Mouse (Mus musculus): Measurements from ENCODE around the gene Esrrb. TPM values are rescaled to one million over a fixed set of nuclear protein-coding genes. Genes with fewer than 3 reads are reported as not detected.

Esrrb gene
- 4.8 and 7.2 TPM in 2 replicates for polyA plus RNA-seq (2015; fragmentation: Nextera tagmentation; extraction: Ambion mirVana)

DNA sequence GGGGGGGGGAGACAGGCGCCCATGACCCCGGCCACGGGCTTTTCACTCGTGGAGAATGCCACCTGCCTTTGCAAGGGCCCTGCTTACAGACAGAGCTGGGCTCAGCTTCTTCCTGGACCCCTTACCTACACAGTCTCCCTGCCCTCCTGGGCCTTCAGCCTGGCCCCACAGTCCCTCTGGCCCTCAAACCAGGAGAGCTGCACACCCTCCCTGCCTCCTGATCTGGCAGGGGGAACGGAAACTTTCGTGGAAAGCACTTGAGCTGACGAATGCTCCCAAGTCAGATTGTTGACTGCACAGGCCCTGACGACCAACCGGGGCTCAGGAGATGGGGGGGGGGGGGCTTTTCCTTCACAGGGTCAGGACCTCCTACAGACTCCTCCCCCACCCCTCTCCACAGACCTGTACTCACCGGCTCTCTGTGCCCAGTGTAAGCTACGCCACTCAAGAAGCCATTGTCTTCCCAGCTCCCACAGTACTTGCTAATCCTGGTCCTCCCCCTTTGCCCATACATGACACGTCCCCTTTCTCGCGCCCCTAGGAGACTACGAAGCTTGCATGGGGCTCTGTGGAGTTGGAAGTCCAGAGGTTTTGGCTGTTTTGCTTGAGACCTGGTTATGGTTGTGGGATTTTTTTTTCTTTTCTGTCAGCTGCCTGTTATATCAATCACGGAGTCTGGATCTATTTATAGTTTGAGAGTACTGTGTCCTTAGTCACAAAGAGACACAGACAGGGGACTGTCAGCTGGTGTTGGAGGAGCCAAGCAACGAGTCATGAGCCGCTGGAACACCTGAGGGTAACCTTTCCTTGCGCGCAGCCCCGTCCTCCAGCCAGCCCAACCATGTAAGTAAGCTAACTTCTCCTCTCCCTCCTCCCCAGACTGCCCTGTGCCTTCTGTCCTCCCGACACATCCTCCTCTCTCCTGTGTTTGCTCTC lies at the start of gene Esrrb:
TSS of gene Esrrb (plus strand) at position 422 of the 936 bp plus-strand sequence.
- Histone ChIP-seq H3K4me3 (no peak within 1 kb of the TSS), H3K4me2 (no peak within 1 kb of the TSS), H3K9ac (no peak within 1 kb of the TSS), H3K27me3 (peaks cover 2% of the 10 kb centered on the region; the same call in 1 of the 2 replicates), H3K27ac (replicated peaks) (no peak within 1 kb of the TSS), H3K4me1 (replicated peaks) (peaks cover 35% of the 10 kb centered on the region), H3K9me3 (no peaks in the 10 kb centered on the region), H3K36me3 (no peaks in the 10 kb centered on the region)
- no peak; the same call in 1 of the 2 replicates for ATAC-seq (ENCODE audit: low FRiP score, low read depth)
- 36% methylated on average over 22 of the region's 22 CpGs for WGBS

DNA sequence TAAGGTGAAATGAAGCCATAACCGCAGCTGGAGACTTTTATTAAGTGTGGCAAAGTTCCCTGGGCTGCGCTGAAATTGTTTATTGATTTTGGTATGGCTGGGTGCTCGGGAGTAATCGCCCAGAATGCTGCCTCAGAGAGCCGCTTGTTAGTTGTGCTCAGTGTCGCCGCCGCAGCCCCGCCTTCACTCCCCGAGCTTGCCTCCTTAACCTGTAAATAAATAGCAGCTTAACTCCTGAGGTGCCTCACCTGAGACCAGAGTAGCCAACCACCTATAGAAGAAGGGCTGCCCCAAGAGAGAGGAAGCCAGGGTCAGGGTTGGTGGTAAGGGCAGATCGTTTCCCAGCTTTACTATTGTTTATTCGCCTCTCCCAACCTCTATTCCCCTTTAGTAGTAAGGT lies 40.3 kb upstream of the Esrrb start:
- no peak overlapping the region for H3K4me3 ChIP-seq
- H3K36me3 ChIP-seq, result no peaks in the 10 kb centered on the region
- no peak overlapping the region for H3K9ac ChIP-seq
- H3K9me3 ChIP-seq, result no peaks in the 10 kb centered on the region
- H3K4me2 ChIP-seq, result no peak overlapping the region
- H3K27ac ChIP-seq (replicated peaks), result no peak overlapping the region
- 13% methylated on average over 12 of the region's 12 CpGs for WGBS
- H3K27me3 ChIP-seq, result no peaks in the 10 kb centered on the region
- no peak for ATAC-seq (ENCODE audit: low FRiP score, low read depth)
- H3K4me1 ChIP-seq (replicated peaks), result no peaks in the 10 kb centered on the region

DNA sequence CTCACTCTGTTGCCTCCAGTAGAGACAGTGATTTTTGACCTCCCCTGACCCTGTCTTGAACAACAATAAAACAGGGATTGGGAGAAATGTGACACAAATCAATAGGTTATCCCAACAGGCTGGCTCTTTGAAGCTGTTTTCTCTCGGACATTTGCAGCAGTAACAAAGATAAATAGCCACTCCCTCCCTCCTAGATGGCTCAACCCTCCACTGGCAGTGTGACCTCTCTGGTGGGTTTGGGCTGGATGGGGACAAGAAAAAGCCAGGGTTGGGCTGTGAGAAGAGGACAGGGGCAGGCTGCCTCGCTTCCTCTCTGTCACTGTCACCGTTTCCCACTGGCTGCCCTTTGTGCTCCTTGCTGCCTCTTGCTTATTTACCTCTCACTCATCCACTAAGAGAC lies 36.6 kb upstream of the Esrrb start:
- 13% methylated on average over 3 of the region's 3 CpGs for WGBS
- Histone ChIP-seq H3K27me3 (no peaks in the 10 kb centered on the region), H3K4me3 (no peak overlapping the region)

GRCm38 (mm10) chr12:86329813-86330212 lies 31.1 kb upstream of the Esrrb start:
- ATAC-seq (ENCODE audit: low FRiP score, low read depth), result no peak
- no peaks in the 10 kb centered on the region for H3K9me3 ChIP-seq
- peaks cover 15% of the 10 kb centered on the region for H3K4me1 ChIP-seq (replicated peaks)

More for the DNA sequence above, 36.6 kb upstream of the Esrrb start:
- H3K9ac ChIP-seq, result no peak overlapping the region
- H3K4me2 ChIP-seq, result no peak overlapping the region
- H3K9me3 ChIP-seq, result no peaks in the 10 kb centered on the region
- H3K4me1 ChIP-seq (replicated peaks), result peaks cover 3% of the 10 kb centered on the region; the same call in 1 of the 2 replicates
- ATAC-seq (ENCODE audit: low FRiP score, low read depth), result no peak
- H3K27ac ChIP-seq (replicated peaks), result no peak overlapping the region
- no peaks in the 10 kb centered on the region for H3K36me3 ChIP-seq

DNA sequence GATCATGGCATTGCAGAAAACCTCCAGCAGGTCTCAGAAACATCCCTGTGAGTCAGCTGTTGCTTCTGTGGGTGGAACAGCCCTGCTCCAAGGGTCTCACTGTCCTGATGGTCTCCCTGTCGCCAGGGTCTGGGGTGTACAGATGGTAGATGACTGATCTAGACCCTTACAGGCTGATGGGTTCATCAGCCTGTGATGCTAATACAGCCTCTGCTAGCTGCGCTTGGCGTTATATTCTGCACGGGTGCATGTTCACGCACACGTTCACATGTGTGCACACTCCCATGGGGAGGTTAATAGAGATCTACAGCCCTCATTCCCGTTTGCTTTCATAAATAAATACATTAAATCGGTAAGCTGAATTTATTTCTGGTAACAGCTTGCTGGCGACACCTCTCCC lies 30.2 kb upstream of the Esrrb start:
- H3K36me3 ChIP-seq, result no peaks in the 10 kb centered on the region
- H3K27ac ChIP-seq (replicated peaks), result no peak overlapping the region
- WGBS, result 53% methylated on average over 9 of the region's 9 CpGs
- peaks cover 15% of the 10 kb centered on the region for H3K4me1 ChIP-seq (replicated peaks)
- ATAC-seq (ENCODE audit: low FRiP score, low read depth), result peak; percentile 24; the same call in 1 of the 2 replicates
- no peak overlapping the region for H3K9ac ChIP-seq
- H3K4me3 ChIP-seq, result no peak overlapping the region
- H3K9me3 ChIP-seq, result no peaks in the 10 kb centered on the region
- H3K27me3 ChIP-seq, result no peaks in the 10 kb centered on the region
- H3K4me2 ChIP-seq, result 0 out of 2 replicates have a peak overlapping the region, but pooled peaks have one; percentile 11

More at GRCm38 (mm10) chr12:86329813-86330212, 31.1 kb upstream of the Esrrb start:
- 64% methylated on average over 4 of the region's 4 CpGs for WGBS
- Histone ChIP-seq H3K27me3 (no peaks in the 10 kb centered on the region), H3K9ac (no peak overlapping the region), H3K36me3 (no peaks in the 10 kb centered on the region), H3K4me3 (no peak overlapping the region), H3K4me2 (no peak overlapping the region), H3K27ac (replicated peaks) (no peak overlapping the region)

DNA sequence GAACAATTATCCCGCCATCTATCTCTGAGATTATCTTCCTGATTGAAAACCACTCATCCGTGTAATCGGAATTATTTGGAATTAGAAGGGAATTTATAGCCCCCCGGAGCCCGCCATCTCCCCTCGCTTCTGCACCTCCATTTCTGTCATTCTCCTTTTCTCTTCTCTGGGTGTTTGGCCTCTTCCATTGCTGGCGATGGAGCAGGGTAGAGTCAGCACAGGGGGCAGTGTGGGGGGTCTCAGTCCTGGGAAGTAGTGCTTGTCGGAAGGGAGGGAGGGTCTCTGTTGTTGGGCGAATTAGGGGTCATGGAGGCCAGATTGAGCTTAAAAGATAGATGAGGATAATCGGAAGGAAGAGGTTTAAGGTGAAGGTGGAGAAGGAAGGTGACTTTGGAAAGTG lies 29.7 kb upstream of the Esrrb start:
- H3K36me3 ChIP-seq, result no peaks in the 10 kb centered on the region
- 0 out of 2 replicates have a peak overlapping the region, but pooled peaks have one; percentile 11 for H3K4me2 ChIP-seq
- no peak overlapping the region for H3K4me3 ChIP-seq
- no peak overlapping the region for H3K27ac ChIP-seq (replicated peaks)
- 46% methylated on average over 10 of the region's 10 CpGs for WGBS
- peaks cover 15% of the 10 kb centered on the region for H3K4me1 ChIP-seq (replicated peaks)
- no peaks in the 10 kb centered on the region for H3K27me3 ChIP-seq
- H3K9me3 ChIP-seq, result no peaks in the 10 kb centered on the region
- ATAC-seq (ENCODE audit: low FRiP score, low read depth), result no peak
- no peak overlapping the region for H3K9ac ChIP-seq

DNA sequence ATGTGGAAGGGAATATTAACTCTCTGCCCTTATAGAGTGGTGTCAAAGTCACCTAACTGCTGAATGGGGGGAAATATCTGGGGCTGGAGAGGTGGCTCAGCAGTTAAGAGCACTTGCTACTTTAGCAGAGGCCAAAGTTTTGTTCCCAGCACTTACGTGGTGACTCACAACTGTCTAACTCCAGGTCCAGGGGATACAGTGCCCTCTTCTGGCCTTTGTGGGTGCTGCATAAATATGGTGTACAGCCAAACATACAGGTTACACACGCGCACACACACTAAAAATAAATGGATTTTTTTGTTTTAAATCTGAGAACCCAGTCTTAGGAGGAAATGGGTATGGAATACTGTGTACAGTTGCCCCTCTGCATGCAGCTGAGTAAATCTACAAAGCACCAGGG lies 24.7 kb upstream of the Esrrb start:
- Histone ChIP-seq H3K27ac (replicated peaks) (0 out of 2 replicates have a peak overlapping the region, but pooled peaks have one; percentile 24), H3K4me3 (no peak overlapping the region), H3K27me3 (peaks cover 3% of the 10 kb centered on the region; the same call in 1 of the 2 replicates), H3K9ac (no peak overlapping the region), H3K36me3 (no peaks in the 10 kb centered on the region), H3K9me3 (no peaks in the 10 kb centered on the region), H3K4me2 (no peak overlapping the region), H3K4me1 (replicated peaks) (peaks cover 9% of the 10 kb centered on the region)
- no peak for ATAC-seq (ENCODE audit: low FRiP score, low read depth)
- WGBS, result 95% methylated on average over 3 of the region's 3 CpGs

DNA sequence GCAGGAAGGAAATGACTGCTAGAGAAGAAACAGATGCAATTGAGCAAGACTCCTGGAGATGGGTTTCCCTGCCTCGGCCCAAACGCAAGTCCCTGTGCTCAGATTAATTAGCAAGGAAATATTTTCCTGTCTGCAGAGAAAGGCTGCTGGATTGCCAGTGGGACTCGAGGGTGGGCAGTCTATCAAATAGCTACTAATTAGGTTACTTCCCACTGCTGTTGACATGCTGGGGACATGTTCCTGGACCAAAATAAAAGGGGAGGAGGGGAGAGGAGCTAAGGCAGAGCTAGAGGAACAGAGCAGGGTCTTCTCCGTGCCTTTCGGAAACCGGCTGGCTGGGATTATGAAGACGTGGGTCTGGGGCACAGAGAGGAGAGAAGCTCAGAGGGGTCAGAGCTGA lies 24.0 kb upstream of the Esrrb start:
- H3K4me3 ChIP-seq, result no peak overlapping the region
- no peak overlapping the region for H3K9ac ChIP-seq
- peaks cover 3% of the 10 kb centered on the region; the same call in 1 of the 2 replicates for H3K27me3 ChIP-seq
- H3K4me2 ChIP-seq, result no peak overlapping the region
- H3K36me3 ChIP-seq, result no peaks in the 10 kb centered on the region
- 36% methylated on average over 7 of the region's 7 CpGs for WGBS
- H3K4me1 ChIP-seq (replicated peaks), result peaks cover 12% of the 10 kb centered on the region
- no peaks in the 10 kb centered on the region for H3K9me3 ChIP-seq
- ATAC-seq (ENCODE audit: low FRiP score, low read depth), result no peak
- peak overlapping the region; percentile 24; the same call in 1 of the 2 replicates for H3K27ac ChIP-seq (replicated peaks)

DNA sequence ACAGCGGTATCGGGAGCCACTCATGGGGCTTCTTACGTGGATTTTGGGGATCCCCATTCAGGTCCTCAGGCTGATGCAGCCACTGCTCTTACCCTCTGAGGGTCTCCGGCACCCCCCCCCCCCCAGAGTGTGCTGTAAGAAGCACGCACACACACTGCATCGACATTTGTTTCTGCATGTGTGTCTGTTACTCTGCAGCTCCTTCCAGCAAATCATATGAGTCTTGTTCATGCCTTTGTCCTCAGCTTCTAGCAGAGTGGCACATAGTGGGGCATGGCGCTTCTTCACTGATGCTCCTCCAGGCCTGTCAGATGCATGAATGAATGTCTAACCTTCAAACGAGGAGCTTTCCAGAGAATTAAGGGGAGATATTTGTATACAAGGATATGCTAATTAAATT lies 11.4 kb upstream of the Esrrb start:
- H3K27me3 ChIP-seq, result 0 out of 2 replicates have a peak, but pooled peaks cover 3% of the 10 kb centered on the region
- H3K9ac ChIP-seq, result no peak overlapping the region
- H3K4me3 ChIP-seq, result no peak overlapping the region
- no peak overlapping the region for H3K27ac ChIP-seq (replicated peaks)
- ATAC-seq (ENCODE audit: low FRiP score, low read depth), result peak; percentile 15; the same call in 1 of the 2 replicates
- peaks cover 10% of the 10 kb centered on the region for H3K4me1 ChIP-seq (replicated peaks)
- H3K36me3 ChIP-seq, result no peaks in the 10 kb centered on the region
- WGBS, result 61% methylated on average over 8 of the region's 8 CpGs
- H3K4me2 ChIP-seq, result no peak overlapping the region
- H3K9me3 ChIP-seq, result no peaks in the 10 kb centered on the region

- Histone ChIP-seq H3K9ac (no peak overlapping the region), H3K27me3 (peaks cover 2% of the 10 kb centered on the region; the same call in 1 of the 2 replicates), H3K4me2 (no peak overlapping the region), H3K27ac (replicated peaks) (no peak overlapping the region), H3K9me3 (no peaks in the 10 kb centered on the region), H3K4me3 (no peak overlapping the region), H3K36me3 (no peaks in the 10 kb centered on the region), H3K4me1 (replicated peaks) (peaks cover 23% of the 10 kb centered on the region)
- WGBS, result 46% methylated on average over 6 of the region's 6 CpGs
- no peak for ATAC-seq (ENCODE audit: low FRiP score, low read depth)
Observed at GRCm38 (mm10) chr12:86359406-86359805, 1.5 kb upstream of the Esrrb start.

DNA sequence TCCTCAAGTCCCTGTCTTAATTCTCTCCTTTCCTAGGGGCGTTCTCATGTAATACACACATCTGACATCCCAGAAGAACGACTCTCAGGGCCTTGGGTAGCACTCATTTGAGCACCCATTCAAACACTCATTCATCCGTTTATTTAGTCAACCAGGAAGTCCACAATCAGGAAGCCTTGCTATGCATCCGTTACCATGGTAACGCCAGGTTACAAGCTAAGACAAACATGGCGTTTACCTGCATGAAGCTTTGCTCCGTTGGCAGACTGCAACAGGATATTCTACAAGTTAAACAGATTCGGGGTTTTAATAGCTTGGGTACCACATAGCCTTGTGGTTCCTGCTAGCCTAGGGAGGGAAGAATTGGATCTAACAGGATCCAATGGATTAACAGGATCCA lies 1.0 kb upstream of the Esrrb start:
- ATAC-seq (ENCODE audit: low FRiP score, low read depth), result no peak
- Histone ChIP-seq H3K27me3 (peaks cover 2% of the 10 kb centered on the region; the same call in 1 of the 2 replicates), H3K27ac (replicated peaks) (no peak overlapping the region), H3K4me2 (no peak overlapping the region), H3K36me3 (no peaks in the 10 kb centered on the region), H3K9ac (no peak overlapping the region), H3K4me1 (replicated peaks) (peaks cover 28% of the 10 kb centered on the region), H3K4me3 (no peak overlapping the region), H3K9me3 (no peaks in the 10 kb centered on the region)
- 80% methylated on average over 8 of the region's 8 CpGs for WGBS

DNA sequence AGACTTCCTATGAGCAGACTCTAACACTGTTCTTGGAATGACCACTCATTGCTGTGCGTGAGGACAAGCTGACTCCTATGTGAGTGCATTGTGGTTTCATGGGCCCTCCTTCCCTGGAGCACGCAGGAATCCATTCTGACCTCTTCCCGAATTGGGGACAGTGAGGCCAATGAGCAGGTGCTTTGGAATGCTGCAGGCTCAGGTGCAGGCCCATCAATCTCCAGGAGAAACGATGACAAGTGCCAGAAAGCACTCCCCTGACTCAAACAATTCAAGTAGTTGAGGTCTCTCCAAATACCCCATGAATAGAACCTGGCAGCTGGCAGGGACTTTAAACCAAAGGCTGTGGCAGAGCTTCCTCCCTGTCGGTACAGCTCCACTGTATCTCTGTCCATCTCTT lies 3.4 kb downstream of the Esrrb start:
- no peak for ATAC-seq (ENCODE audit: low FRiP score, low read depth)
- Histone ChIP-seq H3K4me1 (replicated peaks) (peaks cover 33% of the 10 kb centered on the region), H3K9ac (no peak overlapping the region), H3K27ac (replicated peaks) (peak overlapping the region; percentile 21; the same call in 1 of the 2 replicates), H3K36me3 (no peaks in the 10 kb centered on the region), H3K27me3 (peaks cover 2% of the 10 kb centered on the region; the same call in 1 of the 2 replicates), H3K9me3 (no peaks in the 10 kb centered on the region), H3K4me3 (no peak overlapping the region), H3K4me2 (no peak overlapping the region)
- WGBS, result 10% methylated on average over 5 of the region's 5 CpGs
